Mouse (Mus musculus) stomach, embryonic 14.5 days (tissue): ENCODE measurements around the gene Sbpl. TPM values are rescaled to one million over a fixed set of nuclear protein-coding genes. Genes with fewer than 3 reads are reported as not detected.

Experiments
- ATAC-seq: fragments of 200-750 bp; cut with Nextera tagmentation; 2 replicates; pipeline ENCODE4 v1.8.0; 2017; ENCODE audit warnings: low read depth, moderate TSS enrichment; ENCODE audit not compliant: insufficient number of reproducible peaks, insufficient read depth, low FRiP score
- H3K27ac ChIP-seq: fragments of 300-500 bp; sonication (generic); 2 replicates; pipeline ENCODE4 v1.5.1; 2014; ENCODE audit warnings: mild to moderate bottlenecking, low read length, moderate library complexity, mixed read lengths
- H3K27me3 ChIP-seq: fragments of 300-500 bp; sonication (generic); 2 replicates; pipeline ENCODE4 v1.6.1; 2014; ENCODE audit warnings: low read length, control low read depth, mixed read lengths; ENCODE audit not compliant: control insufficient read depth, insufficient read depth
- H3K36me3 ChIP-seq: fragments of 300-500 bp; sonication (generic); 2 replicates; pipeline ENCODE4 v1.6.1; 2014; ENCODE audit warnings: mild to moderate bottlenecking, control low read depth, low read length, moderate library complexity, mixed read lengths; ENCODE audit not compliant: control insufficient read depth, insufficient read depth
- H3K4me1 ChIP-seq: fragments of 300-500 bp; sonication (generic); 2 replicates; pipeline ENCODE4 v1.6.1; 2014; ENCODE audit warnings: low read length, control low read depth, mixed read lengths; ENCODE audit not compliant: control insufficient read depth, insufficient read depth
- H3K4me2 ChIP-seq: fragments of 300-500 bp; sonication (generic); replicated peaks from 2 replicates; pipeline ENCODE4 v1.6.1; 2014; ENCODE audit warnings: low read depth, low read length, control low read depth
- H3K4me3 ChIP-seq: fragments of 300-500 bp; sonication (generic); 2 replicates; pipeline ENCODE4 v1.5.1; 2014; ENCODE audit warnings: low read depth, low read length, control low read depth
- H3K9ac ChIP-seq: fragments of 300-500 bp; sonication (generic); replicated peaks from 2 replicates; pipeline ENCODE4 v1.6.1; 2014; ENCODE audit warnings: low read depth, mild to moderate bottlenecking, control low read depth, low read length, moderate library complexity, mixed read lengths
- H3K9me3 ChIP-seq: fragments of 300-500 bp; sonication (generic); 2 replicates; pipeline ENCODE4 v1.6.1; 2016; ENCODE audit warnings: low read depth, low read length, control low read depth; ENCODE audit not compliant: control insufficient read depth
- WGBS: fragments of 180-500 bp; shearing (Covaris S2); extraction: QIAGEN DNeasy Blood & Tissue Kit; methylation state at CpG from one replicate; pipeline ENCODE4 v1.1.7; 2014; 5-methylcytosine and 5-hydroxymethylcytosine counted together
- polyA plus RNA-seq: library from polyadenylated mRNA; unstranded; fragments of >200 nt; fragmentation: Nextera tagmentation; extraction: Ambion mirVana; gene quantifications from 2 replicates; pipeline ENCODE4 v1.2.1, GENCODE M21; 2014

The Sbpl gene
- not detected in 2 replicates for polyA plus RNA-seq

DNA sequence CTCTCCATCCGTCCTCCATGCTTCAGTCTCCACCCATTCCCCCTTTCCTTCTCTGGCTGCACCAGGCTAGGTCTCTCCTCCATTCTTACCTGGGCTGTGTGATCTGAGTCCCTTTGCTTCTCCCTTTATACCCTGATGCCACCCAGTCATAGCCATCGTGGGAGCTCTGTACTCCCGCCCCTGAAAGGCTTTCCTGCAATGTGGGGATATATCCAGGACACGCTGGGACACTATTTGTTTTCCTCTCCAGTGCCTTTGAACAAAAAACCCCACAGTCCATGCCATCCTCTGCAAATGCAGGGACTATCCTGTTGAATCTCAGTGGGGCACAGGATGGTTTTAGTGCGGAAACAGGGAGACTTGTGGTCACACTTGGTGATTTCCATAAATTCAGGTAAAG, at the start of gene Sbpl:
Gene Sbpl, minus strand, starts transcription at position 101 of the 400 bp plus-strand sequence.
- no peak for ATAC-seq
- Histone ChIP-seq H3K27ac (no peak within 1 kb of the TSS), H3K4me2 (no peak within 1 kb of the TSS), H3K4me1 (0 out of 2 replicates have a peak, but pooled peaks cover 4% of the 10 kb centered on the region), H3K9ac (no peak within 1 kb of the TSS), H3K4me3 (no peak within 1 kb of the TSS), H3K9me3 (no peaks in the 10 kb centered on the region), H3K36me3 (no peaks in the 10 kb centered on the region), H3K27me3 (no peaks in the 10 kb centered on the region)
- WGBS: 81% methylated on average over 5 of the region's 5 CpGs

DNA sequence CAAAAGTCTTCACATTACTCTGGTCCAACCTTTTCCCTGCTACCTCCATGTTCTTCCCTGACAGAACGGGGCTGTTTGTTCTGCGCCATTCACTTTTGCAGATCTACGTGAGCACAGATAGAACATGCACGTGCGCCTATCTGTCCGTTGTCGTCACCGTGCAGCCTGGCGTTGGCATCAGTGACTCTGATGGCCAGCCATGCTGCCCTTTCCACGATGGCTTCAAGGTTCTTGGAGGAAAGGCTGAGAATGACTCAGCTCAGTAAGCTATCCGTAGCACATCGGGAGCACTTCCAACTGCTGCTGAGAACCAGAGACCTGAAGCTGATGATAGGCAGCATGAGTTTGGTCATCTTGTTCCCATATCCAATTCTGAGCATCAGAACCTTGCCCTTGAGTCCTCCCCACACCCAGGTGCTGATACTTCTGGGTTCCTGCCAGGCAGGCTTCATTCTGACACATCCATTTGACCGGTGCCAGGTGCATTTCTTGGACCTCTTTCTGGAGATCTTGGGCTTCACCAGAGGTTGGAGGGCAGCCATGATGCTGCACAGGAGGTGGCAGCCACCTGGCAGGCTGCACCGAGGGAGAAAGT, 49.1 kb upstream of the Sbpl start:
- Histone ChIP-seq H3K27me3 (no peaks in the 10 kb centered on the region), H3K9ac (no peak overlapping the region), H3K27ac (no peak overlapping the region), H3K36me3 (no peaks in the 10 kb centered on the region), H3K4me1 (no peaks in the 10 kb centered on the region), H3K4me2 (no peak overlapping the region), H3K9me3 (no peaks in the 10 kb centered on the region), H3K4me3 (no peak overlapping the region)
- WGBS: 92% methylated on average over 14 of the region's 14 CpGs
- ATAC-seq: no peak

DNA sequence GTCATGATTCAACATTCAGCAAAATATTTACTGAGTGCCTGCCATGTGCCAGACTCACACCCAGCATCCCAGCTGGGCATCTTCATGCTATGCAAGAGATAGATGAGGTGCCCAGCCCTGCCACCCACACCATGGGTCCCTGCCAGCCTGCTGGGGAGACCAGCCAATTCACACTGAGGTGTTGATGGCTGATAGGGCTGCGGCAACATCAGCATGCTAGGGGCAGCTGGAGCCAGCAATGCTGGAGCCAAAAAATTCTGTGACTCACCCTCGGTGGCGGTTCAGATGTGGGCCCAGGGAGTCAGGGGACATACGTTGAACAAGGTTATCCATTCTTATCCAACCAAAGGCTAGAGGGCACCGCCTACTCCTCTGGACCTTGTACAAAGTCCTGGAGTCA, 45.3 kb upstream of the Sbpl start:
- no peak overlapping the region for H3K9ac ChIP-seq
- no peaks in the 10 kb centered on the region for H3K9me3 ChIP-seq
- H3K4me3 ChIP-seq: no peak overlapping the region
- no peaks in the 10 kb centered on the region for H3K36me3 ChIP-seq
- no peaks in the 10 kb centered on the region for H3K4me1 ChIP-seq
- H3K4me2 ChIP-seq: no peak overlapping the region
- H3K27ac ChIP-seq: no peak overlapping the region
- no peak for ATAC-seq
- no peaks in the 10 kb centered on the region for H3K27me3 ChIP-seq
- 43% methylated on average over 5 of the region's 5 CpGs for WGBS

DNA sequence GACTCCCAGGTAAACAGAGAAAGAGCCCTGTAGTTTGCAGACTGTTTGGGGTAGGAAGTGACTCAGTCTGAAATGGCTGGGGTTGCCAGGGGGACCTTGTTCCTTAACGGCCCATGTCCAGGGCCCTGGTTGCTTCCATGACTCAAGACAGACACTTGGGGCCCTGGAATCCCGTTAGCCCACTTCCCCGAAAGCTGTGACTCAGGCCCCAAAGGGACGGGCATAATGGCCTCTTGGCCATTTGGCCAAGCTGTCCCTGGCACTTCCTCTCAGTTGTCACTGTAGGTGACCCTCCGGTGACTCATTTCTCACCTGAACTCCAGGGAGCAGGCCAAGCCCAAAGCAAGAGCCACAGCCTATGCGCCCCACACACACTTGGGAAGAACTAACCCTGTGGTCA, 43.3 kb upstream of the Sbpl start:
- H3K27ac ChIP-seq: no peak overlapping the region
- no peaks in the 10 kb centered on the region for H3K9me3 ChIP-seq
- 49% methylated on average over 6 of the region's 6 CpGs for WGBS
- H3K36me3 ChIP-seq: no peaks in the 10 kb centered on the region
- ATAC-seq: no peak
- H3K4me1 ChIP-seq: peaks cover 6% of the 10 kb centered on the region; the same call in 1 of the 2 replicates
- H3K9ac ChIP-seq: no peak overlapping the region
- H3K4me2 ChIP-seq: no peak overlapping the region
- H3K4me3 ChIP-seq: no peak overlapping the region
- H3K27me3 ChIP-seq: no peaks in the 10 kb centered on the region

DNA sequence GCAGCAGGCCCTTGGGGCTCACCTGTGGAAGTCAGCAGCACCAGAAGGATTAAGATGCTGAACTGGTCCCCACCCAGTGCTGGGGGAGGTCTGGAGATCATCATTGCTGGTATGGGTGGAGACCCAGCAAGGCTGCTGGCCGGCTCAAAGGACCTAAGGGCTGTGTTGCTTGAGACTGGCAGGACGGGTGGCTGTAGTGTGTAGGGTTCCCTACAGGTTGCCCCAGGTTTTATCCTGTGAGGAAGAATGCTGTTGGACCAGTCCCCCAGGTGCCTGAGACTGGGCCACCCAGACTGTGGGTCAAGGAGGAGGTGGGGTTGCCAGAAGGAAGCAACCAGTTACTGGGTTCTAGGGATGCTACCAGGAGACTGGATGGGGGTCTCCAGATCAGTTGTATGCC, 42.8 kb upstream of the Sbpl start, which contains the start of gene Prss22:
Gene Prss22, minus strand, starts transcription at position 200 of the 400 bp plus-strand sequence.
- peak; percentile 53; the same call in 1 of the 2 replicates for ATAC-seq
- 46% methylated on average over 2 of the region's 2 CpGs for WGBS
- Histone ChIP-seq H3K4me1 (peaks cover 10% of the 10 kb centered on the region), H3K9ac (no peak within 1 kb of the TSS), H3K4me3 (no peak within 1 kb of the TSS), H3K27me3 (no peaks in the 10 kb centered on the region), H3K4me2 (0 out of 2 replicates have a peak within 1 kb of the TSS, but pooled peaks have one; percentile 8), H3K36me3 (no peaks in the 10 kb centered on the region), H3K9me3 (no peaks in the 10 kb centered on the region), H3K27ac (no peak within 1 kb of the TSS)

DNA sequence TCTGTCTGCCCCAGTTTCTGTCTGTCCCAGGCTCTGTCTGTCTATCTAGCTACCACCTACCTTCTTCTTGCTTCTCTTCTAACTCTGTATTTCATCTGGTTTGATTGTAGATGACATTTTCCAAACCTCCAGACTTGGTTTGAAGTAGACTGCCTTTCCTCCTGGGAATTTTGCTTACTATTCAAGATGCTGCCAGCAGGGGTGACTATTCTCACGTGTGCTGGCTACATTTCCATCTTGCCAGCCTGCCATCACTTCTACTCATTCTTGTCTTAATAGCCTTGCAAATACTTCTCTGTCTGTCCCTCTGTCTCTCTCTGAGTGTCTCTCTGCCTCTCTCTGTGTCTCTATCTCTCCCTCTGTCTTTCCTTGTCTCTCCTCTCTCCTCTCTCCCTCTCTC, 40.3 kb upstream of the Sbpl start:
- no peak overlapping the region for H3K27ac ChIP-seq
- no peaks in the 10 kb centered on the region for H3K9me3 ChIP-seq
- WGBS: 51% methylated on average over 1 of the region's 1 CpGs
- no peak overlapping the region for H3K4me3 ChIP-seq
- H3K36me3 ChIP-seq: no peaks in the 10 kb centered on the region
- peaks cover 10% of the 10 kb centered on the region for H3K4me1 ChIP-seq
- no peaks in the 10 kb centered on the region for H3K27me3 ChIP-seq
- no peak overlapping the region for H3K9ac ChIP-seq
- no peak for ATAC-seq
- H3K4me2 ChIP-seq: no peak overlapping the region

DNA sequence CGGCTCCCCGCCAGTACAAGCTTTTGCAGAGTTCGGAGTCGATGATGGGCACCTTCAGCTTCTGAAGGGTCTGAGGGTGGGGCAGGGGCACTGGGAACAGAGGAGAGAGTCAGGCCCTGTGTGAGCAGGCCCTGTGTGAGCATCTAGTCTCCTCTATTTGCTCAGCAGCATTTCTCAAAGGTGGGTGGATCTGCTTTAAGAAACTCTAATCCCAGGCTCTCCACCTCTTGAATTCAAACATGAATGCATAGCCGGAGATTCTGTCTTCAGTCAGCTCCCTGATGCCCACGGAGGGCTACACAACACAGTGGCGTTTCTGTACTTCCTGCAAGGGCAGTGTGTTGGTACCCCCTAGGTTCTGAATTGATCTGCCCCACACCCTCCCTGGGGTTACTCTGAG, 39.6 kb upstream of the Sbpl start:
- Histone ChIP-seq H3K36me3 (no peaks in the 10 kb centered on the region), H3K27me3 (no peaks in the 10 kb centered on the region), H3K9ac (no peak overlapping the region), H3K4me2 (no peak overlapping the region), H3K9me3 (no peaks in the 10 kb centered on the region), H3K4me1 (peaks cover 10% of the 10 kb centered on the region), H3K4me3 (no peak overlapping the region), H3K27ac (no peak overlapping the region)
- ATAC-seq: no peak
- 67% methylated on average over 7 of the region's 7 CpGs for WGBS

DNA sequence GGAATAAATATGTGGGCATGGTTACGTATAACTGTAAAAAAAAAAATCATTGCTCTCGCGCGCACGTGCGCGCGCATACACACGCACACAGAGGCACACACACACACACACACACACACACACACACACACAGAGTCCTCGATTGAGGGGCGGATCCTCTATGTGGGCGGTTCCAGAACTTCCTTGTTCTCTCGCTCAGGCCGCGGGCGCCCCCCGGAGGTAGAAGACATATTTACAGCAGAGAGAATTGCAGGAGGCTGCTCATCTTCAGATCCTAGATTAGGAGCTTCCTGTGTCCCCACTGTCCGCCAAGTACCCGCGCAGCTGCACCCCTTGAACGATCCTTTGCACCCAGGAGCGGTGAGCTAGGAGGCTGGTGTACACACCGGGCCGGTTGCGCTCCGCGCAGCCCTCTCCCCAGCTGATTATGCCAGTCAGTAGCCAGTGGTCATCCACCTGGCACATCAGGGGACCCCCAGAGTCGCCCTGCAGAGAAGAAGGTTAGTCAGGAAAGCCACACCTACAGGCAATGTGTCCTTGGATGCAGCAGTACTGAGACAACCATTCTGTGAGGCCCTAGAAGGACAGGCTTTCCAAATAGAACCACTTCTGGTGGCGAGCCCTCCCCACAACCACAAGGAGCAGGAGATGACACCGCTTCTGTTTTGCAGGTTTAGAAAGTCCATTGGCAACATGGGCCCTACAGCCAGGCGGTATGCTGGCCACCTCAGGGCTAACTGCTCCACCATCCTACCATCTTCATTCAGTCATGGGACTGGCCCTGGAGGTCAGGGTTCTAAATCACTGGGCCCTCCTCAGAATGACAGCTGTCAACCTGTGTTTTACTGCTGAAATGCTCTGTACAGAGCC, 38.7 kb upstream of the Sbpl start:
- Histone ChIP-seq H3K27ac (no peak overlapping the region), H3K4me1 (peaks cover 10% of the 10 kb centered on the region), H3K4me3 (peak overlapping the region; percentile 14; the same call in 1 of the 2 replicates), H3K27me3 (no peaks in the 10 kb centered on the region), H3K9ac (no peak overlapping the region), H3K4me2 (peak overlapping the region; percentile 59), H3K36me3 (no peaks in the 10 kb centered on the region), H3K9me3 (no peaks in the 10 kb centered on the region)
- ATAC-seq: peak; percentile 68; the same call in 1 of the 2 replicates
- WGBS: 10% methylated on average over 31 of the region's 31 CpGs
